Mouse (Mus musculus) adipocyte (in vitro differentiated cells): ENCODE measurements at regions not wholly inside any gene's neighbourhood (a gene's known extent, or its start where the extent isn't known, plus 50 kb on each side); places are given as distances from the start of the nearest gene placed in this dataset.
A peak's percentile ranks its signal among the peaks of the same experiment; 100 is the strongest.
"Not testable (repeated sequence)": the region's sequence is repeated elsewhere in the genome, so short reads cannot be mapped to it uniquely, and the experiment has no call there.

Source experiments
- DNase-seq: peaks from one replicate; pipeline ENCODE4 v3.0.0-alpha.2; 2016; ENCODE audit warnings: low spot score

GRCm38 (mm10) chr13:103620958-103621357 lies 153.4 kb downstream of the Srek1 start:
- not testable (repeated sequence) for DNase-seq

- no peak for DNase-seq
Observed at GRCm38 (mm10) chr13:103613333-103613725, 161.1 kb downstream of the Srek1 start.

- no peak for DNase-seq
Observed at GRCm38 (mm10) chr13:103612720-103613332, 161.6 kb downstream of the Srek1 start.

GRCm38 (mm10) chr13:103602302-103602701 lies 172.1 kb downstream of the Srek1 start:
- DNase-seq: no peak

- DNase-seq: no peak
Observed at GRCm38 (mm10) chr13:103592371-103592770, 182.0 kb downstream of the Srek1 start.

- DNase-seq: no peak
Observed at GRCm38 (mm10) chr13:103591874-103592273, 182.5 kb downstream of the Srek1 start.

GRCm38 (mm10) chr13:103591381-103591780 lies 183.0 kb downstream of the Srek1 start:
- not testable (repeated sequence) for DNase-seq

- peak; percentile 17 for DNase-seq
Observed at GRCm38 (mm10) chr13:103589646-103590045, 184.8 kb downstream of the Srek1 start.

GRCm38 (mm10) chr13:103576856-103577255 lies 197.6 kb downstream of the Srek1 start:
- DNase-seq: no peak

GRCm38 (mm10) chr13:103564715-103565114 lies 209.7 kb downstream of the Srek1 start:
- no peak for DNase-seq

GRCm38 (mm10) chr13:103561795-103562705 lies 212.4 kb downstream of the Srek1 start:
- no peak for DNase-seq

GRCm38 (mm10) chr13:103558915-103559314 lies 215.5 kb downstream of the Srek1 start:
- no peak for DNase-seq

GRCm38 (mm10) chr13:103539577-103539976 lies 205.3 kb upstream of the Mast4 start:
- DNase-seq: peak; percentile 58

GRCm38 (mm10) chr13:103513825-103514224 lies 179.5 kb upstream of the Mast4 start:
- no peak for DNase-seq

GRCm38 (mm10) chr13:103512476-103512875 lies 178.2 kb upstream of the Mast4 start:
- no peak for DNase-seq

GRCm38 (mm10) chr13:103504987-103505386 lies 170.7 kb upstream of the Mast4 start:
- DNase-seq: no peak

- DNase-seq: peak; percentile 79
Observed at GRCm38 (mm10) chr13:103499376-103499775, 165.1 kb upstream of the Mast4 start.

GRCm38 (mm10) chr13:103494371-103494770 lies 160.1 kb upstream of the Mast4 start:
- DNase-seq: no peak

- no peak for DNase-seq
Observed at GRCm38 (mm10) chr13:103493567-103493966, 159.3 kb upstream of the Mast4 start.

- DNase-seq: no peak
Observed at GRCm38 (mm10) chr13:103490049-103490448, 155.8 kb upstream of the Mast4 start.

- no peak for DNase-seq
Observed at GRCm38 (mm10) chr13:103484092-103484491, 149.8 kb upstream of the Mast4 start.

- DNase-seq: no peak
Observed at GRCm38 (mm10) chr13:103483392-103483791, 149.1 kb upstream of the Mast4 start.

- peak; percentile 75 for DNase-seq
Observed at GRCm38 (mm10) chr13:103476328-103476727, 142.0 kb upstream of the Mast4 start.
